Mouse (Mus musculus) spleen, adult 2 months (tissue): ENCODE results near the gene Fam89a.

Source experiments
- CTCF ChIP-seq: fragments of 200-500 bp; IDR thresholded peaks from 2 replicates; pipeline ENCODE4 v1.5.1; 2011; ENCODE audit warnings: mild to moderate bottlenecking, inconsistent platforms; ENCODE audit not compliant: insufficient read depth, insufficient read length, insufficient replicate concordance; ENCODE audit errors: extremely low read depth
- POLR2A ChIP-seq: fragments of 200-500 bp; IDR thresholded peaks from 2 replicates; pipeline ENCODE4 v1.6.1; 2011; ENCODE audit warnings: low read depth, low read length, inconsistent platforms

DNA sequence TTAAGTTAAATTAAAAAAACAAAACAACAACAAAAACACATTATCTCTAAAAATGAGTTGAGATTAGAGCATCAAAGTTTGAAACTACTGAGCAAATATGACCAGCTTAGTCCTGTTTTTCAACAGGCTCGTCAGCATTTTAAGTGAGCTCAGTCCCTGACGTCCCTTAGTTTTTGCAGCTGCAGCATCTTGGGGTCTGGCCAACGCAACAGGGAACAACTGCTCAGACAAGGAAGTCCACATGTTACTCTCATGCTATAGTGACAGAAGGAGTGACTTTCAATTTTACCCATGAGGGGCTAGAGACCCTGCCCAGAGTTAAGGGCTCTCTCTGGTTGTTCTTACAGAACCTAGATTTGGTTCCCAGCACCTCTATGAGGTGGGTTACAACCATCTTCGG is 47.3 kb downstream of the Fam89a start:
- TF ChIP-seq POLR2A (no peak), CTCF (no peak)
